Mouse (Mus musculus) stomach, embryonic 14.5 days (tissue): Measurements from ENCODE around the gene Eif1ad. TPM values are rescaled to one million over a fixed set of nuclear protein-coding genes. Genes with fewer than 3 reads are reported as not detected.

Source experiments
- ATAC-seq: fragments of 200-750 bp; cut with Nextera tagmentation; 2 replicates; pipeline ENCODE4 v1.8.0; 2017; ENCODE audit warnings: low read depth, moderate TSS enrichment; ENCODE audit not compliant: insufficient number of reproducible peaks, insufficient read depth, low FRiP score
- H3K27ac ChIP-seq: fragments of 300-500 bp; sonication (generic); 2 replicates; pipeline ENCODE4 v1.5.1; 2014; ENCODE audit warnings: mild to moderate bottlenecking, low read length, moderate library complexity, mixed read lengths
- H3K27me3 ChIP-seq: fragments of 300-500 bp; sonication (generic); 2 replicates; pipeline ENCODE4 v1.6.1; 2014; ENCODE audit warnings: low read length, control low read depth, mixed read lengths; ENCODE audit not compliant: control insufficient read depth, insufficient read depth
- H3K36me3 ChIP-seq: fragments of 300-500 bp; sonication (generic); 2 replicates; pipeline ENCODE4 v1.6.1; 2014; ENCODE audit warnings: mild to moderate bottlenecking, control low read depth, low read length, moderate library complexity, mixed read lengths; ENCODE audit not compliant: control insufficient read depth, insufficient read depth
- H3K4me1 ChIP-seq: fragments of 300-500 bp; sonication (generic); 2 replicates; pipeline ENCODE4 v1.6.1; 2014; ENCODE audit warnings: low read length, control low read depth, mixed read lengths; ENCODE audit not compliant: control insufficient read depth, insufficient read depth
- H3K4me2 ChIP-seq: fragments of 300-500 bp; sonication (generic); replicated peaks from 2 replicates; pipeline ENCODE4 v1.6.1; 2014; ENCODE audit warnings: low read depth, low read length, control low read depth
- H3K4me3 ChIP-seq: fragments of 300-500 bp; sonication (generic); 2 replicates; pipeline ENCODE4 v1.5.1; 2014; ENCODE audit warnings: low read depth, low read length, control low read depth
- H3K9ac ChIP-seq: fragments of 300-500 bp; sonication (generic); replicated peaks from 2 replicates; pipeline ENCODE4 v1.6.1; 2014; ENCODE audit warnings: low read depth, mild to moderate bottlenecking, control low read depth, low read length, moderate library complexity, mixed read lengths
- H3K9me3 ChIP-seq: fragments of 300-500 bp; sonication (generic); 2 replicates; pipeline ENCODE4 v1.6.1; 2016; ENCODE audit warnings: low read depth, low read length, control low read depth; ENCODE audit not compliant: control insufficient read depth
- WGBS: fragments of 180-500 bp; shearing (Covaris S2); extraction: QIAGEN DNeasy Blood & Tissue Kit; methylation state at CpG from one replicate; pipeline ENCODE4 v1.1.7; 2014; 5-methylcytosine and 5-hydroxymethylcytosine counted together
- polyA plus RNA-seq: library from polyadenylated mRNA; unstranded; fragments of >200 nt; fragmentation: Nextera tagmentation; extraction: Ambion mirVana; gene quantifications from 2 replicates; pipeline ENCODE4 v1.2.1, GENCODE M21; 2014

The Eif1ad gene
- polyA plus RNA-seq, 1 experiment from 2014 or later: 45.9 TPM

- Histone ChIP-seq H3K4me1 (peaks cover 17% of the 10 kb centered on the region), H3K27ac (peak within 1 kb of the TSS; percentile 95), H3K9ac (peak within 1 kb of the TSS; percentile 73), H3K27me3 (no peaks in the 10 kb centered on the region), H3K4me3 (peak within 1 kb of the TSS; percentile 98), H3K36me3 (peaks cover 49% of the 10 kb centered on the region), H3K9me3 (no peaks in the 10 kb centered on the region), H3K4me2 (peak within 1 kb of the TSS; percentile 80)
- ATAC-seq: no peak
- 1% methylated on average over 33 of the region's 33 CpGs for WGBS
Observed at GRCm38 (mm10) chr19:5367053-5367359, 465 bp downstream of the Eif1ad start, which contains the start of gene Banf1. Gene Banf1 (minus strand): TSS chr19:5367168.

GRCm38 (mm10) chr19:5367455-5367854 is 914 bp downstream of the Eif1ad start:
- peak overlapping the region; percentile 80 for H3K4me2 ChIP-seq
- no peak for ATAC-seq
- no peaks in the 10 kb centered on the region for H3K27me3 ChIP-seq
- H3K9ac ChIP-seq: peak overlapping the region; percentile 73
- peak overlapping the region; percentile 95; the same call in 1 of the 2 replicates for H3K27ac ChIP-seq
- peak overlapping the region; percentile 98 for H3K4me3 ChIP-seq
- H3K9me3 ChIP-seq: no peaks in the 10 kb centered on the region
- peaks cover 17% of the 10 kb centered on the region for H3K4me1 ChIP-seq
- H3K36me3 ChIP-seq: peaks cover 53% of the 10 kb centered on the region
- WGBS: 8% methylated on average over 11 of the region's 11 CpGs

GRCm38 (mm10) chr19:5370932-5371331 is 4.4 kb downstream of the Eif1ad start:
- H3K4me2 ChIP-seq: no peak overlapping the region
- no peaks in the 10 kb centered on the region for H3K9me3 ChIP-seq
- H3K4me1 ChIP-seq: peaks cover 10% of the 10 kb centered on the region; the same call in 1 of the 2 replicates
- H3K4me3 ChIP-seq: no peak overlapping the region
- peaks cover 45% of the 10 kb centered on the region for H3K36me3 ChIP-seq
- no peak overlapping the region for H3K27ac ChIP-seq
- ATAC-seq: no peak
- WGBS: 85% methylated on average over 3 of the region's 3 CpGs
- no peaks in the 10 kb centered on the region for H3K27me3 ChIP-seq
- H3K9ac ChIP-seq: no peak overlapping the region

- no peaks in the 10 kb centered on the region for H3K9me3 ChIP-seq
- ATAC-seq: no peak
- peaks cover 7% of the 10 kb centered on the region; the same call in 1 of the 2 replicates for H3K4me1 ChIP-seq
- no peaks in the 10 kb centered on the region for H3K27me3 ChIP-seq
- H3K36me3 ChIP-seq: peaks cover 48% of the 10 kb centered on the region
- H3K9ac ChIP-seq: no peak overlapping the region
- H3K4me3 ChIP-seq: no peak overlapping the region
- H3K4me2 ChIP-seq: no peak overlapping the region
- WGBS: 95% methylated on average over 7 of the region's 7 CpGs
- no peak overlapping the region for H3K27ac ChIP-seq
Observed at GRCm38 (mm10) chr19:5372724-5373123, 6.2 kb downstream of the Eif1ad start.

- Histone ChIP-seq H3K9me3 (no peaks in the 10 kb centered on the region), H3K4me3 (no peak overlapping the region), H3K27ac (no peak overlapping the region), H3K36me3 (peaks cover 48% of the 10 kb centered on the region), H3K4me2 (no peak overlapping the region), H3K27me3 (no peaks in the 10 kb centered on the region), H3K4me1 (no peaks in the 10 kb centered on the region), H3K9ac (no peak overlapping the region)
- WGBS: 80% methylated on average over 4 of the region's 4 CpGs
- no peak for ATAC-seq
Observed at GRCm38 (mm10) chr19:5374177-5374576, 7.6 kb downstream of the Eif1ad start.

GRCm38 (mm10) chr19:5374748-5375147 is 8.2 kb downstream of the Eif1ad start:
- Histone ChIP-seq H3K9ac (no peak overlapping the region), H3K4me3 (no peak overlapping the region), H3K4me2 (no peak overlapping the region), H3K36me3 (peaks cover 48% of the 10 kb centered on the region), H3K9me3 (no peaks in the 10 kb centered on the region), H3K27me3 (no peaks in the 10 kb centered on the region), H3K27ac (no peak overlapping the region), H3K4me1 (no peaks in the 10 kb centered on the region)
- 63% methylated on average over 4 of the region's 4 CpGs for WGBS
- ATAC-seq: no peak

- H3K4me1 ChIP-seq: no peaks in the 10 kb centered on the region
- H3K27ac ChIP-seq: no peak overlapping the region
- no peak for ATAC-seq
- WGBS: 83% methylated on average over 1 of the region's 1 CpGs
- no peak overlapping the region for H3K9ac ChIP-seq
- no peak overlapping the region for H3K4me3 ChIP-seq
- H3K36me3 ChIP-seq: peaks cover 51% of the 10 kb centered on the region
- no peak overlapping the region for H3K4me2 ChIP-seq
- H3K9me3 ChIP-seq: no peaks in the 10 kb centered on the region
- no peaks in the 10 kb centered on the region for H3K27me3 ChIP-seq
Observed at GRCm38 (mm10) chr19:5377446-5377845, 10.9 kb downstream of the Eif1ad start.

GRCm38 (mm10) chr19:5383326-5383725 is 16.8 kb downstream of the Eif1ad start:
- no peak overlapping the region for H3K27ac ChIP-seq
- WGBS: 92% methylated on average over 12 of the region's 12 CpGs
- H3K9me3 ChIP-seq: no peaks in the 10 kb centered on the region
- H3K4me2 ChIP-seq: no peak overlapping the region
- H3K4me1 ChIP-seq: peaks cover 12% of the 10 kb centered on the region
- peaks cover 72% of the 10 kb centered on the region for H3K36me3 ChIP-seq
- H3K9ac ChIP-seq: no peak overlapping the region
- no peak overlapping the region for H3K4me3 ChIP-seq
- ATAC-seq: no peak
- H3K27me3 ChIP-seq: no peaks in the 10 kb centered on the region

- 86% methylated on average over 8 of the region's 8 CpGs for WGBS
- Histone ChIP-seq H3K4me1 (peaks cover 12% of the 10 kb centered on the region), H3K4me3 (no peak overlapping the region), H3K27ac (no peak overlapping the region), H3K9ac (no peak overlapping the region), H3K27me3 (no peaks in the 10 kb centered on the region), H3K36me3 (peaks cover 60% of the 10 kb centered on the region), H3K9me3 (no peaks in the 10 kb centered on the region), H3K4me2 (no peak overlapping the region)
- ATAC-seq: no peak
Observed at GRCm38 (mm10) chr19:5384715-5385114, 18.2 kb downstream of the Eif1ad start.
